In the genomic region with DNA sequence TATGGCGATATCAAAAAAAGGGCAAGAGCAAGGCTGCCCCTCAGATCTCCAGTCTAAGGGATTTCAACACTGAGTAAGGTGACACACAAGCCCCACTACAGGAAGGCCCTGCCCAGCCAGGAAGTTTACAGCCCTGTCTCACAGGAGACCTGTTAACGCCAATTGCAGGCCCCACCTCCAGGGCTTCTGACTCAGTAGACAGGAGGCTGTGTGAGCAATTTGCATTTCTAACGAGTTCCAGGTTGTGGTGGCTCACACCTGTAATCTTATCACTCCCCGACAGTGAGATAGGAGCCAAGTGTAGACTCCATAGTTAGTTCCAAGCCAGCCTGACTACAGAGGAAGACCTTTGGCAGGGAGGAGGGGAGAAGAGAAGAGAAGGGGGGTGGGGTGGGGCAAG, we compare ENCODE assay signal across 12 mouse cellular contexts.
DNase-seq lines count a peak whose midpoint lies in the region; ATAC-seq lines count a peak whose summit lies in the region.
"Had no signal": no experiment of that assay in that cellular context is flagged by ENCODE, and none has a peak within 500 bp of the region (broad histone marks: within the 10 kb centered on the region; RNA-seq: fewer than 3 reads in every experiment).

No protein-coding gene starts in this region.

- no peaks in the 10 kb centered on the region for H3K4me1 ChIP-seq in hindbrain, embryonic 14.5 days (replicated peaks; ENCODE audit: control insufficient read depth, insufficient read depth, low read length)
- no peaks in the 10 kb centered on the region; the same call in 1 of the 2 replicates for H3K4me1 ChIP-seq in hindbrain, embryonic 11.5 days (replicated peaks; ENCODE audit: control insufficient read depth, insufficient read depth, low read length)
- H3K4me1 ChIP-seq in kidney, embryonic 14.5 days (ENCODE audit: control insufficient read depth, insufficient read depth, low read length), result 0 out of 2 replicates have a peak, but pooled peaks cover 4% of the 10 kb centered on the region
- H3K4me1 ChIP-seq: liver, embryonic 13.5 days had no signal

- DNase-seq in 416B (ENCODE audit: low read depth), result peak; percentile 42
- DNase-seq in CD4-positive, CD25-positive, alpha-beta regulatory T cell, adult 2 months (ENCODE audit: low read depth, low spot score), result peak; percentile 68
- DNase-seq in splenic B cell, adult 2 months (ENCODE audit: low read depth, low spot score), result peak; percentile 40
- no peak for DNase-seq in hindbrain, embryonic 14.5 days (ENCODE audit: low spot score)
- no peak for DNase-seq in hindbrain, embryonic 11.5 days (ENCODE audit: low spot score)
- DNase-seq in testis, postnatal 10 days (ENCODE audit: low spot score), result no peak
- DNase-seq: embryo, embryonic 11 days; liver, embryonic 13.5 days had no signal

- WGBS in hindbrain, embryonic 14.5 days, result 67% methylated on average over 4 of the region's 4 CpGs
- WGBS in hindbrain, embryonic 11.5 days, result 57% methylated on average over 4 of the region's 4 CpGs
- 43% methylated on average over 4 of the region's 4 CpGs for WGBS in kidney, embryonic 14.5 days

- H3K4me3 ChIP-seq in hindbrain, embryonic 14.5 days (replicated peaks; ENCODE audit: low read length), result no peak overlapping the region
- no peak overlapping the region for H3K4me3 ChIP-seq in hindbrain, embryonic 11.5 days (ENCODE audit: low read depth, low read length)
- no peak overlapping the region for H3K4me3 ChIP-seq in kidney, embryonic 14.5 days (ENCODE audit: low read length)
- H3K4me3 ChIP-seq: liver, embryonic 13.5 days had no signal

- no peak overlapping the region for H3K27ac ChIP-seq in hindbrain, embryonic 14.5 days
- H3K27ac ChIP-seq in hindbrain, embryonic 11.5 days (ENCODE audit: low read depth, low read length), result no peak overlapping the region
- no peak overlapping the region for H3K27ac ChIP-seq in kidney, embryonic 14.5 days (ENCODE audit: low read depth, low read length)
- H3K27ac ChIP-seq: hindbrain, postnatal 0 days; liver, embryonic 13.5 days had no signal

- H3K9ac ChIP-seq in hindbrain, embryonic 14.5 days, result no peak overlapping the region
- no peak overlapping the region for H3K9ac ChIP-seq in hindbrain, embryonic 11.5 days (ENCODE audit: low read depth, low read length)
- H3K9ac ChIP-seq in kidney, embryonic 14.5 days (ENCODE audit: low read depth, low read length), result no peak overlapping the region
- H3K9ac ChIP-seq: liver, embryonic 13.5 days had no signal

- no peak overlapping the region for H3K4me2 ChIP-seq in hindbrain, embryonic 14.5 days (replicated peaks)
- no peak overlapping the region for H3K4me2 ChIP-seq in hindbrain, embryonic 11.5 days (replicated peaks; ENCODE audit: low read depth, low read length)
- H3K4me2 ChIP-seq in kidney, embryonic 14.5 days (replicated peaks; ENCODE audit: low read depth, low read length), result no peak overlapping the region
- H3K4me2 ChIP-seq: liver, embryonic 13.5 days had no signal

- H3K9me3 ChIP-seq in hindbrain, embryonic 14.5 days (ENCODE audit: control insufficient read depth, low read length), result no peaks in the 10 kb centered on the region
- H3K9me3 ChIP-seq in hindbrain, embryonic 11.5 days (ENCODE audit: control insufficient read depth, low read length), result no peaks in the 10 kb centered on the region
- no peaks in the 10 kb centered on the region for H3K9me3 ChIP-seq in kidney, embryonic 14.5 days (ENCODE audit: control insufficient read depth, low read length)
- H3K9me3 ChIP-seq: liver, embryonic 13.5 days had no signal

- no peaks in the 10 kb centered on the region for H3K36me3 ChIP-seq in splenic B cell, adult 2 months (ENCODE audit: control insufficient read depth, insufficient read depth, low read length, poor library complexity, severe bottlenecking)
- no peaks in the 10 kb centered on the region for H3K36me3 ChIP-seq in hindbrain, embryonic 14.5 days (replicated peaks; ENCODE audit: control insufficient read depth, insufficient read depth)
- no peaks in the 10 kb centered on the region for H3K36me3 ChIP-seq in hindbrain, embryonic 11.5 days (ENCODE audit: control insufficient read depth, insufficient read depth, low read length)
- no peaks in the 10 kb centered on the region for H3K36me3 ChIP-seq in kidney, embryonic 14.5 days (ENCODE audit: control insufficient read depth, insufficient read depth, low read length)
- H3K36me3 ChIP-seq: liver, embryonic 13.5 days had no signal

- peak; percentile 71 for ATAC-seq in inflammation-experienced regulatory T-cells, adult 6 months
- no peak for ATAC-seq in hindbrain, embryonic 14.5 days (ENCODE audit: low FRiP score)
- no peak for ATAC-seq in hindbrain, embryonic 11.5 days (ENCODE audit: low FRiP score)
- no peak for ATAC-seq in kidney, embryonic 14.5 days (ENCODE audit: low FRiP score, low TSS enrichment)
- ATAC-seq: midbrain, embryonic 16.5 days had no signal

- H3K27me3 ChIP-seq in splenic B cell, adult 2 months (ENCODE audit: control insufficient read depth, insufficient read depth, low read length, poor library complexity, severe bottlenecking), result no peaks in the 10 kb centered on the region
- H3K27me3 ChIP-seq in hindbrain, embryonic 14.5 days (ENCODE audit: control insufficient read depth, insufficient read depth, low read length), result no peaks in the 10 kb centered on the region
- no peaks in the 10 kb centered on the region for H3K27me3 ChIP-seq in hindbrain, embryonic 11.5 days (ENCODE audit: control insufficient read depth, insufficient read depth, low read length)
- no peaks in the 10 kb centered on the region for H3K27me3 ChIP-seq in kidney, embryonic 14.5 days (ENCODE audit: control insufficient read depth, insufficient read depth, low read length)
- H3K27me3 ChIP-seq: liver, embryonic 13.5 days had no signal

Comparison
In these comparisons a context has a peak if more than half of its experiments do, and no peak if none do; other contexts are left out.
1. DNase-seq: peak in 416B (single experiment), CD4-positive, CD25-positive, alpha-beta regulatory T cell, adult 2 months (single experiment) and splenic B cell, adult 2 months (single experiment); none in hindbrain, embryonic 14.5 days (single experiment), hindbrain, embryonic 11.5 days (single experiment) and testis, postnatal 10 days (single experiment).